Mouse (Mus musculus): ENCODE data around the gene Hoxc5.

DNA sequence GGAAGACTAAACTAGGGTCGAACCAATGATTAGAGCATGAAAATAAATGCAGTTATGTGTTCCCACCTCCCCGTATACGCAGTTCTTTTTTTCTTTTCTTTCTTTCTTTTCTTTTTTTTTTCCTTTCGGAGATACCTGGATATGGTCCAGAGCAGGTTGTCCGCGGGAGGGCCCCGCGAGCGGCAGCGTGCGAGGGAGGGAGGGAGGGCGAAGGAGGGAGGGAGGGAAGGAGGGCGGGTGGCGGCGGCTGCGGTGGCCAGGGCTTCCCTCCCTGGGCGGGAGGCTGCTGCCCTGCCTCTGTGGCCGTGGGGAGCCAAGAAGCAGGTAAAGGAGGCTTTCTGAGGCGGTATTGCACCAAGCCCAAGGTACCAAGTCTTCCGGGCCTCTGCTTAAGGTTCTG lies 8.9 kb downstream of the Hoxc5 start, which contains the start of gene Hoxc9:
- no peak for TF ChIP-seq CTCF (IDR thresholded peaks at IDR 0.05; ENCODE audit: low read depth)
- TF ChIP-seq EP300 (IDR thresholded peaks at IDR 0.05; ENCODE audit: low read depth), result no peak
